Mouse (Mus musculus) CH12.LX (cell line): ENCODE measurements around the gene BC067074. TPM values are rescaled to one million over a fixed set of nuclear protein-coding genes. Genes with fewer than 3 reads are reported as not detected.

Source experiments
- DNase-seq: peaks from one replicate; pipeline ENCODE4 v3.0.0-alpha.2; 2013; ENCODE audit errors: extremely low read depth
- H3K27ac ChIP-seq: 2 replicates; pipeline ENCODE4 v1.5.1; 2012; ENCODE audit warnings: low read depth, mild to moderate bottlenecking, control low read depth, moderate library complexity; ENCODE audit not compliant: insufficient read depth
- H3K27me3 ChIP-seq: replicated peaks from 2 replicates; pipeline ENCODE3; 2012; ENCODE audit warnings: inconsistent platforms
- H3K36me3 ChIP-seq, 2 experiments: replicated peaks in 1 of 2; 2 replicates each; pipeline versions ENCODE3 to v1.6.1; 2012; ENCODE audit warnings: inconsistent platforms in 1 of 2, low read length in 1 of 2, mild to moderate bottlenecking in 1 of 2, mixed read lengths in 1 of 2, moderate library complexity in 1 of 2; ENCODE audit not compliant: control insufficient read depth in 1 of 2, insufficient read depth in 1 of 2
- H3K4me1 ChIP-seq, 2 experiments: 2 replicates each; pipeline ENCODE4 v1.6.1; 2012; ENCODE audit warnings: inconsistent platforms in 1 of 2, moderate library complexity in 1 of 2; ENCODE audit not compliant: insufficient read depth in 2 of 2, control insufficient read depth in 1 of 2
- H3K4me2 ChIP-seq: 2 replicates; pipeline ENCODE4 v1.6.1; 2012; ENCODE audit warnings: low read depth, mild to moderate bottlenecking, control low read depth; ENCODE audit not compliant: poor library complexity, insufficient read depth, severe bottlenecking
- H3K4me3 ChIP-seq, 3 experiments: fragments of 150-350 bp in 1 of 3; sonication (generic) in 1 of 3; replicated peaks in 1 of 3; 2 replicates each; pipeline versions ENCODE3 to v1.5.1; 2011 to 2012; ENCODE audit warnings: low read depth in 2 of 3, low read length in 2 of 3, mild to moderate bottlenecking in 2 of 3, moderate library complexity in 2 of 3, control low read depth in 1 of 3, improper control_type of control experiment in 1 of 3, inconsistent platforms in 1 of 3, mixed read lengths in 1 of 3; ENCODE audit not compliant: poor library complexity in 1 of 3
- H3K79me2 ChIP-seq: replicated peaks from 2 replicates; pipeline ENCODE4 v1.6.1; 2012; ENCODE audit warnings: mild to moderate bottlenecking, moderate library complexity; ENCODE audit not compliant: control insufficient read depth, poor library complexity, insufficient read depth, severe bottlenecking; ENCODE audit errors: extremely low read depth
- H3K9ac ChIP-seq: 2 replicates; pipeline ENCODE4 v1.6.1; 2012; ENCODE audit warnings: low read depth, mild to moderate bottlenecking, control low read depth, moderate library complexity; ENCODE audit not compliant: insufficient read depth
- H3K9me3 ChIP-seq: replicated peaks from 2 replicates; pipeline ENCODE3; 2012; ENCODE audit warnings: low read length, inconsistent platforms, mixed read lengths
- CHD1 ChIP-seq: IDR thresholded peaks from 2 replicates; pipeline ENCODE4 v1.6.1; 2012; ENCODE audit warnings: low read depth, low read length, improper control_type of control experiment, inconsistent platforms
- CHD2 ChIP-seq: IDR thresholded peaks from 2 replicates; pipeline ENCODE4 v1.6.1; 2011; ENCODE audit warnings: low read length, improper control_type of control experiment
- ETS1 ChIP-seq: conservative IDR thresholded peaks from 2 replicates; pipeline ENCODE4 v1.6.1; 2012; ENCODE audit warnings: low read depth, mild to moderate bottlenecking, inconsistent platforms, low read length, improper control_type of control experiment, moderate library complexity
- GABPA ChIP-seq: IDR thresholded peaks from 2 replicates; pipeline ENCODE4 v1.6.1; 2012; ENCODE audit warnings: low read depth, low read length, improper control_type of control experiment, inconsistent platforms; ENCODE audit not compliant: insufficient replicate concordance
- HCFC1 ChIP-seq: IDR thresholded peaks from 2 replicates; pipeline ENCODE4 v1.6.1; 2012; ENCODE audit warnings: low read depth, mild to moderate bottlenecking, inconsistent platforms, low read length, improper control_type of control experiment
- IRF4 ChIP-seq: IDR thresholded peaks from 2 replicates; pipeline ENCODE4 v1.6.1; 2014; ENCODE audit warnings: low read depth, mild to moderate bottlenecking, inconsistent platforms, low read length, improper control_type of control experiment
- JUN ChIP-seq: IDR thresholded peaks from 2 replicates; pipeline ENCODE4 v1.6.1; 2011; ENCODE audit warnings: low read depth, mild to moderate bottlenecking, low read length, improper control_type of control experiment, moderate library complexity; ENCODE audit not compliant: insufficient read depth
- KAT2A ChIP-seq: IDR thresholded peaks from 2 replicates; pipeline ENCODE4 v1.6.1; 2012; ENCODE audit warnings: low read length, improper control_type of control experiment, inconsistent platforms; ENCODE audit not compliant: insufficient replicate concordance
- MAZ ChIP-seq: IDR thresholded peaks from 2 replicates; pipeline ENCODE4 v1.6.1; 2012; ENCODE audit warnings: low read depth, mild to moderate bottlenecking, inconsistent platforms, low read length, improper control_type of control experiment, moderate library complexity
- MXI1 ChIP-seq: IDR thresholded peaks from 2 replicates; pipeline ENCODE4 v1.6.1; 2011; ENCODE audit warnings: mild to moderate bottlenecking, low read depth, low read length, improper control_type of control experiment
- RCOR1 ChIP-seq: conservative IDR thresholded peaks from 2 replicates; pipeline ENCODE4 v1.6.1; 2012; ENCODE audit warnings: low read depth, mild to moderate bottlenecking, inconsistent platforms, low read length, improper control_type of control experiment
- SMC3 ChIP-seq: IDR thresholded peaks from 2 replicates; pipeline ENCODE4 v1.6.1; 2011; ENCODE audit warnings: low read depth, low read length, improper control_type of control experiment
- UBTF ChIP-seq: IDR thresholded peaks from 2 replicates; pipeline ENCODE4 v1.6.1; 2012; ENCODE audit warnings: low read depth, mild to moderate bottlenecking, inconsistent platforms, low read length, improper control_type of control experiment, moderate library complexity
- USF2 ChIP-seq: conservative IDR thresholded peaks from 2 replicates; pipeline ENCODE4 v1.6.1; 2011; ENCODE audit warnings: low read depth, low read length, improper control_type of control experiment
- ZC3H11A ChIP-seq: IDR thresholded peaks from 2 replicates; pipeline ENCODE4 v1.6.1; 2012; ENCODE audit warnings: low read depth, mild to moderate bottlenecking, inconsistent platforms, low read length, improper control_type of control experiment
- ZNF384 ChIP-seq: IDR thresholded peaks from 2 replicates; pipeline ENCODE4 v1.6.1; 2012; ENCODE audit warnings: low read depth, low read length, improper control_type of control experiment, inconsistent platforms
- dilution Hi-C: fragments of 300-500 bp; cut with MboI; formaldehyde crosslinking; loops from 2 replicates; pipeline ENCODE4 v1.14.3; 2020; ENCODE audit warnings: low sequenced_read_pairs; ENCODE audit not compliant: extremely low pct_unique_long_range_greater_than_20kb, extremely low pct_ligation_motif_present
- in situ Hi-C: fragments of 300-500 bp; cut with MboI; formaldehyde crosslinking; loops from 3 replicates; pipeline ENCODE4 v1.14.3; 2019; ENCODE audit warnings: low sequenced_read_pairs, low pct_ligation_motif_present, low pct_unique_long_range_greater_than_20kb, mixed read lengths
- polyA plus RNA-seq: library from polyadenylated mRNA; unstranded; fragments of >175 nt; gene quantifications from 2 replicates; pipeline ENCODE4 v1.2.1, GENCODE M21; 2012; ENCODE audit warnings: low read depth; ENCODE audit not compliant: insufficient read length
- total RNA-seq, 2 experiments: library from RNA; depleted of rRNA; stranded (reverse); fragments of 300-350 nt in 1 of 2; fragments of >200 nt in 1 of 2; gene quantifications; 2 replicates each; pipeline ENCODE4 v1.2.3; 2012 to 2014

BC067074 gene
- total and polyA plus RNA-seq, 3 experiments, result 0.93 TPM; not detected in 2

GRCm38 (mm10) chr13:113333931-113334330 lies 41.0 kb downstream of the BC067074 start:
- no peaks in the 10 kb centered on the region for H3K36me3 ChIP-seq
- no peak overlapping the region for H3K4me2 ChIP-seq
- H3K79me2 ChIP-seq, result no peaks in the 10 kb centered on the region
- peaks cover 0 to 7% of the 10 kb centered on the region in 2 experiments; a peak in 1 of 4 replicates for H3K4me1 ChIP-seq
- no peak overlapping the region for H3K4me3 ChIP-seq
- no peak for DNase-seq
- no peak overlapping the region for H3K27ac ChIP-seq
- H3K9ac ChIP-seq, result no peak overlapping the region
- TF ChIP-seq ZNF384 (no peak), KAT2A (no peak), UBTF (no peak)
- in situ Hi-C loops (no loop called here), dilution Hi-C loops (no loop called here)
- no peaks in the 10 kb centered on the region for H3K9me3 ChIP-seq
- no peaks in the 10 kb centered on the region for H3K27me3 ChIP-seq

GRCm38 (mm10) chr13:113334773-113335172 lies 41.8 kb downstream of the BC067074 start:
- peaks cover 0 to 7% of the 10 kb centered on the region in 2 experiments; a peak in 1 of 4 replicates for H3K4me1 ChIP-seq
- H3K27ac ChIP-seq, result no peak overlapping the region
- H3K9ac ChIP-seq, result no peak overlapping the region
- H3K9me3 ChIP-seq, result no peaks in the 10 kb centered on the region
- H3K4me3 ChIP-seq, result no peak overlapping the region
- no peak overlapping the region for H3K4me2 ChIP-seq
- DNase-seq, result no peak
- H3K27me3 ChIP-seq, result no peaks in the 10 kb centered on the region
- H3K79me2 ChIP-seq, result no peaks in the 10 kb centered on the region
- no peaks in the 10 kb centered on the region for H3K36me3 ChIP-seq
- dilution Hi-C loops (no loop called here), in situ Hi-C loops (no loop called here)
- no peak for TF ChIP-seq RCOR1
- no peak for TF ChIP-seq GABPA
- TF ChIP-seq SMC3, result no peak
- TF ChIP-seq HCFC1, result no peak
- no peak for TF ChIP-seq MAZ
- no peak for TF ChIP-seq JUN
- TF ChIP-seq ZC3H11A, result no peak
- TF ChIP-seq IRF4, result no peak
- TF ChIP-seq UBTF, result no peak
- TF ChIP-seq MXI1, result no peak
- no peak for TF ChIP-seq ETS1
- TF ChIP-seq USF2, result no peak
- TF ChIP-seq CHD1, result no peak
- no peak for TF ChIP-seq CHD2
